Mouse (Mus musculus) lung, embryonic 14.5 days (tissue): ENCODE results near the gene Sstr2. TPM values are rescaled to one million over a fixed set of nuclear protein-coding genes. Genes with fewer than 3 reads are reported as not detected.

Source experiments
- ATAC-seq: fragments of 200-750 bp; cut with Nextera tagmentation; 2 replicates; pipeline ENCODE4 v1.8.0; 2017; ENCODE audit warnings: mild to moderate bottlenecking, moderate TSS enrichment, moderate library complexity; ENCODE audit not compliant: insufficient read depth
- DNase-seq: peaks from one replicate; pipeline ENCODE4 v3.0.0-alpha.2; 2015
- H3K27ac ChIP-seq: fragments of 300-500 bp; sonication (generic); 2 replicates; pipeline ENCODE4 v1.5.1; 2014; ENCODE audit warnings: low read depth, mild to moderate bottlenecking, moderate library complexity
- H3K27me3 ChIP-seq: fragments of 300-500 bp; sonication (generic); 2 replicates; pipeline ENCODE4 v1.6.1; 2014; ENCODE audit warnings: low read length, control low read depth; ENCODE audit not compliant: insufficient read depth
- H3K36me3 ChIP-seq: fragments of 300-500 bp; sonication (generic); 2 replicates; pipeline ENCODE4 v1.6.1; 2014; ENCODE audit warnings: control low read depth; ENCODE audit not compliant: insufficient read depth
- H3K4me1 ChIP-seq: fragments of 300-500 bp; sonication (generic); 2 replicates; pipeline ENCODE4 v1.6.1; 2014; ENCODE audit warnings: antibody characterized with exemption, control low read depth; ENCODE audit not compliant: insufficient read depth
- H3K4me2 ChIP-seq: fragments of 300-500 bp; sonication (generic); 2 replicates; pipeline ENCODE4 v1.6.1; 2014; ENCODE audit warnings: mild to moderate bottlenecking
- H3K4me3 ChIP-seq: fragments of 300-500 bp; sonication (generic); 2 replicates; pipeline ENCODE4 v1.5.1; 2014; ENCODE audit warnings: low read depth, low read length
- H3K9ac ChIP-seq: fragments of 300-500 bp; sonication (generic); 2 replicates; pipeline ENCODE4 v1.6.1; 2014
- H3K9me3 ChIP-seq: fragments of 300-500 bp; sonication (generic); 2 replicates; pipeline ENCODE4 v1.6.1; 2016; ENCODE audit warnings: low read depth, low read length, control low read depth
- CTCF ChIP-seq: IDR thresholded peaks from 2 replicates; pipeline ENCODE4 v1.5.1; 2016; ENCODE audit warnings: antibody characterized with exemption, low read depth
- WGBS: fragments of 180-500 bp; shearing (Covaris S2); extraction: QIAGEN DNeasy Blood & Tissue Kit; methylation state at CpG from one replicate; pipeline ENCODE4 v1.1.7; 2014; 5-methylcytosine and 5-hydroxymethylcytosine counted together
- polyA plus RNA-seq: library from polyadenylated mRNA; unstranded; fragments of >200 nt; fragmentation: Nextera tagmentation; extraction: Ambion mirVana; gene quantifications from 2 replicates; pipeline ENCODE4 v1.2.1, GENCODE M21; 2014

Gene Sstr2
- 1.4 and 2.0 TPM in 2 replicates for polyA plus RNA-seq

DNA sequence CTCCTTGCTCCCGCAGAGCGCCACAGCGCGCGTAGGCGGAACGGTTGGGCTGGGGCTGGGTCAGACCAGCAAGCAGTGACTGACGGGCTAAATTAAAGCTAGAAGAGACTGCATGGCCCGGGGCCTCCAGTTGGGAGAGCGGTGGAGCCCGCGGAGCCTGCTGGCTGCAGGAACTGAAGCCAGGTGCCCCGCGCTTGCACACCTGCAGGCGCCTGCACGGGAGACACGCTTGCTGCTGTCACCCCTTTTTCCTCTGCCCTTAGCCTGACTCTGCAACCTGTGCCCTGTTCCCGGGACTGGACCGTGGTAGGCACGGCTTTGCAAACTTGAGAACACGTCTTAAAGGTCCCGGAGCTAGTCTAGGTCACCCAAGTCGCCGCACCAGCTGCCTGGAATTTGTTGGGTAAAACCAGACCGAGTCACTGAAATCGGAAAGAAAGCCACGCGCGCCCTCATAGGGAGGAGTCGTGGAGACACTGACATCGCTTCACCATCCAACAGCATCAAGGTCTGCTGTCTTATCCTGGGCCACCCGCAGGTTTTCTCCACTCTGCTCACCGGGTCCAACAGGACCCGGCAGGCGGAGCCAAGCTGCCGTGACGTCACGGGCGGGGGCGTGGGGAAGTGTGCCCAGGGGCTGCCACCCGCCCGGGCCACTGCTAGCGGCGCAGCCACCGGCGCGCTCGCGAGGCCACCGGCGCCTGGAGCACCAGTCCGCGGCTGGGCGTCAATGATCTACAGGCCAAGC lies at the start of gene Sstr2:
Gene Sstr2, plus strand, starts transcription at position 671 of the 748 bp plus-strand sequence.
- peak within 1 kb of the TSS; percentile 48 for H3K9ac ChIP-seq
- no peaks in the 10 kb centered on the region for H3K36me3 ChIP-seq
- ATAC-seq (peak; percentile 66), DNase-seq (peak; percentile 81)
- no peaks in the 10 kb centered on the region for H3K4me1 ChIP-seq
- H3K4me2 ChIP-seq: peak within 1 kb of the TSS; percentile 83
- under 1% methylated on average over 54 of the region's 54 CpGs for WGBS
- H3K9me3 ChIP-seq: no peaks in the 10 kb centered on the region
- H3K4me3 ChIP-seq: peak within 1 kb of the TSS; percentile 44
- no peak within 1 kb of the TSS for H3K27ac ChIP-seq
- no peak for TF ChIP-seq CTCF
- peaks cover 37% of the 10 kb centered on the region for H3K27me3 ChIP-seq

DNA sequence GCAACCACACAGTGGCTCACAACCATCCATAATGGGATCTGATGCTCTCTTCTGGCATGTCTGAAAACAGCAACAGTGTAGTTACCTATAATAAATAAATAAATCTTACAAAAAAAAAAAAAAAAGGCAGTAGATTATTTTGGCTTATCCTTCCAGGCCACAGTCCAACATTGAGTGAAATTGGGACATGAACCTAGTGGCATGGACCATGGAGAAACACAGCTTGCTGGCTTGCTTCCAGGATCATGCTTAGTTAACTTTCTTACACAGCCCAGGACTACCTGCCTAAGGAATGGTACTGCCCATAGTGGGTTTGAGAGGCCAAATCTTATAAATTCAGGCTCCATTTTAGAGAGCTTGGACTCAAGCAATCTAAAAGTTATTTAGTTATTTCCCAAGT lies 47.5 kb upstream of the Sstr2 start:
- Histone ChIP-seq H3K27me3 (no peaks in the 10 kb centered on the region), H3K9me3 (no peaks in the 10 kb centered on the region), H3K36me3 (no peaks in the 10 kb centered on the region), H3K4me3 (no peak overlapping the region), H3K4me1 (no peaks in the 10 kb centered on the region), H3K4me2 (no peak overlapping the region), H3K27ac (no peak overlapping the region), H3K9ac (no peak overlapping the region)
- ATAC-seq: no peak
- no peak for TF ChIP-seq CTCF
- no peak for DNase-seq

DNA sequence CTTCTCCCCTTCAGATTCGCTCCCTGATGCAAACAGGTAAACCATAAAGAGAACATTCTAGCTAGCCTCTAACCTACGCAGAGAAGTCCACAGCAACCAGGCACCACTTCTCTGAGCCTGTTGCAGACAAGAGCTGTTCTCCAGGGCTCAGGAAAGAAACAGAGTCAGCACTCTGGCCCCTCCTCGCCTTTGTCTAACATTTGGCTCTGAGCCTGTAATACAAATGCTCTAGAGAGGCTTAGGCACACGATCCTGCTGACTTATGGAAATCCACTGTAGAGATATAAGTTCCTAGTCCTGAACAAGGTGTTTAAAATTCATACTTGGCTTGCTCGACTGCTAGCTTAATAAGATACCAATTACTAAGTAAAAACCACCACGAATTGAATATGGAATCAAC lies 46.5 kb upstream of the Sstr2 start:
- Histone ChIP-seq H3K9me3 (no peaks in the 10 kb centered on the region), H3K4me1 (no peaks in the 10 kb centered on the region), H3K36me3 (no peaks in the 10 kb centered on the region), H3K27ac (no peak overlapping the region), H3K4me2 (no peak overlapping the region), H3K27me3 (no peaks in the 10 kb centered on the region), H3K9ac (no peak overlapping the region), H3K4me3 (no peak overlapping the region)
- ATAC-seq (no peak), DNase-seq (peak; percentile 46)
- TF ChIP-seq CTCF: no peak
- WGBS: 57% methylated on average over 6 of the region's 6 CpGs

DNA sequence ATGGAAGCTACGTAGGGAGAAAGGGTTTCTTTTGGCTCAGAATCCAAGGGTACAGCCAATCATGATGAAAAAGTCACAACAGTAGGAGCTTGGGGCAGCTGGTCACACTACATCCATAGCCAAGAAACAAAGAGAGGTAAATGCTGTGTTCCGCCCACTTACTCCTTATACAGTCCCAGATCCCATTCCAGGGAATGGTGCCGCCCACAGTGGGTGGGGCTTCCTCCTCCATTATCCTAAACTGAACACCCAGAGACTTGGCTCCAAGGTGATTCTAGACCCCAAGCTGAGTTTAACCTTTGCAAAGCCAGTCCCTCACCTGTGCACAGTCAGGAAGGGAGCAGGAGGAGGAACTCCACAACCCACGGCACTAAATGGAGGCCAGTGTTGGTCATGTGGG lies 41.9 kb upstream of the Sstr2 start:
- Histone ChIP-seq H3K4me1 (no peaks in the 10 kb centered on the region), H3K4me2 (no peak overlapping the region), H3K27ac (no peak overlapping the region), H3K27me3 (no peaks in the 10 kb centered on the region), H3K9me3 (no peaks in the 10 kb centered on the region), H3K9ac (no peak overlapping the region), H3K4me3 (no peak overlapping the region), H3K36me3 (no peaks in the 10 kb centered on the region)
- TF ChIP-seq CTCF: no peak
- DNase-seq (no peak), ATAC-seq (no peak)
- 83% methylated on average over 4 of the region's 4 CpGs for WGBS

DNA sequence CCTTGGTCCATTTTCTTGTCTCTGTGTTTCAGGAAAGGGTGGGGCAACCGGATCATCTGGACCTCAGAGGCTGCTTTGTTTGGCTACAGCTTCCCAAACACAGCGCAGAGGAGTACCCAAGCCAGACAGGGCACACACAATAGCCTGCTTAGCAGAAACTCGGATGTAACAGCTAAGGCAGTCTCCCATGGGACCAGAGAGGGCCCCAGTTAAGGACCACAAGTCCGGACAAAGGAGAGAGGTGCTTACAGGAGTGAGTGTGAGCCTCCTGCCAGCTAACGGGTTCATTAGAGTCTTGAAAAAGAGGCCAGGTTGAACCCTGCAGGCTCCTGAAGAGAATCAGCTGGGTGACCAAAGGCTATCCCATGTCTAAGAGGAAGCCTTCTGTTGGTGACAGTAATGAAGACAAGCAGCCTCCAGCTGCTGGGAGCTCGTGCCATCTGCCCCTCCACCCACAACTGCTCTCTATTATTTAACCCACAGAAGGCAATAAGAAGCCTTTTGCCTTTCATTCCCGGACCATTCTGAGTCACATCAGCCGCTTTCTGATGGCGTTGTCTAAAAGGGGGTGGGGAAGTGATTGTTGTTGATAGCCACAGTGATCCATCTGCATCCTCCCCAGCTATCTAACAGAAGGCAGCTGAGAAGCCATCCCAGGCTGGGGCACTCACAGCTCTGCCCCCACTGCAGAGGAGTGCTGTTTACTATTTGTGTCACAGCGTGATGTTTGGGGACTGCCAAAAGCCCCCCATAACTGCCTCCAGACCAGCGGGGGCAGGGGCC lies 35.1 kb upstream of the Sstr2 start:
- no peaks in the 10 kb centered on the region for H3K4me1 ChIP-seq
- whole genome bisulfite sequencing: 42% methylated on average over 11 of the region's 11 CpGs
- H3K4me2 ChIP-seq: no peak overlapping the region
- no peak overlapping the region for H3K9ac ChIP-seq
- no peaks in the 10 kb centered on the region for H3K9me3 ChIP-seq
- no peak overlapping the region for H3K4me3 ChIP-seq
- H3K36me3 ChIP-seq: no peaks in the 10 kb centered on the region
- DNase-seq (no peak), ATAC-seq (no peak)
- TF ChIP-seq CTCF: no peak
- no peaks in the 10 kb centered on the region for H3K27me3 ChIP-seq
- H3K27ac ChIP-seq: no peak overlapping the region

DNA sequence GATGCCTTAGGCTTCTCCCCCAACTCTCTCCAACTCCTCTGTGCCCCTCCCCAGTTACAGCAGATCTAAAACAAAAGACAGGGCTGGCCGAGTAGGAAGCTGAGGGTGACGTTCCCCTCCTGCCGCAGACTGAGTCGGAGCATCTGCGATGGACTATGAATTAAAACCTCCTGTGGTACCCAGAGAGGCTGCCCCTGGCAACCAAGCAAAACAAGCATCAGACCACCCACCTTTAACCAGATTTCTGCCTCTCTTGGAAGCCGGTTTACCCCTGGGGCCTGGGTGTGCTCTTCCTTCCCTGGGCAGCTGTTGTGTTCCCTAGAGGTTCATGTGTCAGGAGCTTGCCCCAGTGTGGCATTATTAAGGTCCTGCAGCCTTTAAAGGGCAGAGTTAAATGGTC lies 32.7 kb upstream of the Sstr2 start:
- Histone ChIP-seq H3K27me3 (no peaks in the 10 kb centered on the region), H3K4me3 (no peak overlapping the region), H3K9me3 (no peaks in the 10 kb centered on the region), H3K4me1 (no peaks in the 10 kb centered on the region), H3K27ac (no peak overlapping the region), H3K9ac (no peak overlapping the region), H3K4me2 (no peak overlapping the region), H3K36me3 (no peaks in the 10 kb centered on the region)
- no peak for TF ChIP-seq CTCF
- 49% methylated on average over 6 of the region's 6 CpGs for WGBS
- ATAC-seq (no peak), DNase-seq (no peak)

DNA sequence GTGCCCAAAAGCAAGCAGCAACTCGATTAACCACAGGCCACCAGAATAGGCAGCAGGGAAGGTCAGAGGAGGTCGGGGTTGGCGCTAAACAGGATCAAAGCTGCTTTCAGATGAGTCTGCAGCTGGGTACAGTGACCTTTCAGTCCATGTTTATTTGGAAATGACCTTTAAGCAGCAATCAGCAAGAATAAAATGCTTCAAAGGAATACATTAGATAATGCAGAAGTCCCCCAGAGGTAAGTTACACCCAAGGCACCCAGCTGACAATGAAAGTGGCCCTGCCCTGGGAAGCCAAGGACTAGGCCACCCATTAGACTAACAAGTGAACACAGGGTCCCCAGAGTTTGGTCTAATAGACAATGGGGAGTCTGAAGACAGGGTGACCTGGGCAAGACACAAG lies 30.2 kb upstream of the Sstr2 start:
- WGBS: 30% methylated on average over 3 of the region's 3 CpGs
- Histone ChIP-seq H3K27me3 (no peaks in the 10 kb centered on the region), H3K27ac (no peak overlapping the region), H3K9ac (no peak overlapping the region), H3K4me3 (no peak overlapping the region), H3K4me2 (no peak overlapping the region), H3K9me3 (no peaks in the 10 kb centered on the region), H3K36me3 (no peaks in the 10 kb centered on the region), H3K4me1 (no peaks in the 10 kb centered on the region)
- ATAC-seq (no peak), DNase-seq (no peak)
- TF ChIP-seq CTCF: no peak
